Mouse (Mus musculus) forebrain, embryonic 14.5 days (tissue): Measurements from ENCODE around the gene Ntn5. TPM values are rescaled to one million over a fixed set of nuclear protein-coding genes. Genes with fewer than 3 reads are reported as not detected.
A peak's percentile ranks its signal among the peaks of the same experiment; 100 is the strongest.

Source experiments
- ATAC-seq: fragments of 200-750 bp; cut with Nextera tagmentation; 2 replicates; pipeline ENCODE4 v1.8.0; 2017; ENCODE audit warnings: mild to moderate bottlenecking, moderate library complexity
- DNase-seq: peaks from one replicate; pipeline ENCODE4 v3.0.0-alpha.2; 2015; ENCODE audit warnings: low spot score
- H3K27ac ChIP-seq: fragments of 300-500 bp; sonication (generic); 2 replicates; pipeline ENCODE4 v1.5.1; 2014; ENCODE audit warnings: low read depth, mild to moderate bottlenecking, control low read depth, low read length, moderate library complexity
- H3K27me3 ChIP-seq: fragments of 300-500 bp; sonication (generic); replicated peaks from 2 replicates; pipeline ENCODE4 v1.6.1; 2014; ENCODE audit warnings: low read length, control low read depth, mixed read lengths; ENCODE audit not compliant: control insufficient read depth, insufficient read depth
- H3K36me3 ChIP-seq: fragments of 300-500 bp; sonication (generic); 2 replicates; pipeline ENCODE4 v1.6.1; 2014; ENCODE audit warnings: low read length, control low read depth; ENCODE audit not compliant: control insufficient read depth, insufficient read depth
- H3K4me1 ChIP-seq: fragments of 300-500 bp; sonication (generic); 2 replicates; pipeline ENCODE4 v1.6.1; 2014; ENCODE audit warnings: antibody characterized with exemption, low read length, control low read depth; ENCODE audit not compliant: control insufficient read depth, insufficient read depth
- H3K4me2 ChIP-seq: fragments of 300-500 bp; sonication (generic); 2 replicates; pipeline ENCODE4 v1.6.1; 2014; ENCODE audit warnings: mild to moderate bottlenecking, control low read depth, low read length
- H3K4me3 ChIP-seq: fragments of 300-500 bp; sonication (generic); 2 replicates; pipeline ENCODE4 v1.5.1; 2014; ENCODE audit warnings: low read depth, low read length, control low read depth
- H3K9ac ChIP-seq: fragments of 300-500 bp; sonication (generic); 2 replicates; pipeline ENCODE4 v1.6.1; 2014; ENCODE audit warnings: mild to moderate bottlenecking, low read length, control low read depth, moderate library complexity
- H3K9me3 ChIP-seq: fragments of 300-500 bp; sonication (generic); replicated peaks from 2 replicates; pipeline ENCODE4 v1.6.1; 2016; ENCODE audit warnings: low read length, control low read depth, mixed read lengths; ENCODE audit not compliant: control insufficient read depth
- WGBS: fragments of 180-500 bp; shearing (Covaris S2); extraction: QIAGEN DNeasy Blood & Tissue Kit; methylation state at CpG from one replicate; pipeline ENCODE4 v1.1.7; 2014; 5-methylcytosine and 5-hydroxymethylcytosine counted together
- polyA plus RNA-seq: library from polyadenylated mRNA; unstranded; fragments of >200 nt; fragmentation: Nextera tagmentation; extraction: Ambion mirVana; gene quantifications from 2 replicates; pipeline ENCODE4 v1.2.1, GENCODE M21; 2014

Gene Ntn5
- polyA plus RNA-seq, 1 experiment from 2014 or later: 0.41 TPM

- Histone ChIP-seq H3K4me1 (no peaks in the 10 kb centered on the region), H3K4me3 (no peak overlapping the region), H3K9me3 (no peaks in the 10 kb centered on the region), H3K9ac (no peak overlapping the region), H3K27me3 (no peaks in the 10 kb centered on the region), H3K36me3 (no peaks in the 10 kb centered on the region), H3K27ac (no peak overlapping the region), H3K4me2 (no peak overlapping the region)
- DNase-seq: no peak
- ATAC-seq: no peak
- WGBS: 64% methylated on average over 6 of the region's 6 CpGs
These were observed 5.3 kb downstream of the Ntn5 start for GRCm38 (mm10) chr7:45689099-45689498.

DNA sequence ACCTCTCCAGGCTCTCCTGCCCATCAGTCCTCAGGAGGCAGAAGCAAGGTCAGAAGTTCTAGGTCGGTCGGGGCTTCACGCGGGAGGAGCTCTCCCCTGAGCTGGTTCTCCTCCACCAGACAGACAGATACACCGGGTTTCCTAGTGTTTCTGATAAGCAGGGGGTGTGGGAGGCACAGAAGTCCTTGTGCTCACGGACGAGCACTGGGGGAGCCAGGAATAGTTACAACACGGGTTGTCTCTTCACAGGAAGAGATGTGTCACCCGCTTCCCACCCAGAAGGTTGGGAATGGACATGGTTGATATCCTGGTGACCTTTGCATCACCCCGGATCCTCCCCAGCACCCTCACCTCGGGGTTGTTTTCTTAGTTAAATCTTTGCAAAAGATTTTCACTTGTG is 6.0 kb downstream of the Ntn5 start:
- Histone ChIP-seq H3K36me3 (no peaks in the 10 kb centered on the region), H3K27ac (no peak overlapping the region), H3K9me3 (no peaks in the 10 kb centered on the region), H3K27me3 (no peaks in the 10 kb centered on the region), H3K4me2 (no peak overlapping the region), H3K4me3 (no peak overlapping the region), H3K4me1 (no peaks in the 10 kb centered on the region), H3K9ac (no peak overlapping the region)
- ATAC-seq: no peak
- 83% methylated on average over 11 of the region's 11 CpGs for WGBS
- DNase-seq: no peak

- Histone ChIP-seq H3K4me3 (no peak overlapping the region), H3K9me3 (no peaks in the 10 kb centered on the region), H3K36me3 (no peaks in the 10 kb centered on the region), H3K4me2 (no peak overlapping the region), H3K27ac (no peak overlapping the region), H3K27me3 (no peaks in the 10 kb centered on the region), H3K4me1 (no peaks in the 10 kb centered on the region), H3K9ac (no peak overlapping the region)
- WGBS: 87% methylated on average over 2 of the region's 2 CpGs
- DNase-seq (no peak), ATAC-seq (no peak)
These were observed 8.5 kb downstream of the Ntn5 start for GRCm38 (mm10) chr7:45692364-45692763.

DNA sequence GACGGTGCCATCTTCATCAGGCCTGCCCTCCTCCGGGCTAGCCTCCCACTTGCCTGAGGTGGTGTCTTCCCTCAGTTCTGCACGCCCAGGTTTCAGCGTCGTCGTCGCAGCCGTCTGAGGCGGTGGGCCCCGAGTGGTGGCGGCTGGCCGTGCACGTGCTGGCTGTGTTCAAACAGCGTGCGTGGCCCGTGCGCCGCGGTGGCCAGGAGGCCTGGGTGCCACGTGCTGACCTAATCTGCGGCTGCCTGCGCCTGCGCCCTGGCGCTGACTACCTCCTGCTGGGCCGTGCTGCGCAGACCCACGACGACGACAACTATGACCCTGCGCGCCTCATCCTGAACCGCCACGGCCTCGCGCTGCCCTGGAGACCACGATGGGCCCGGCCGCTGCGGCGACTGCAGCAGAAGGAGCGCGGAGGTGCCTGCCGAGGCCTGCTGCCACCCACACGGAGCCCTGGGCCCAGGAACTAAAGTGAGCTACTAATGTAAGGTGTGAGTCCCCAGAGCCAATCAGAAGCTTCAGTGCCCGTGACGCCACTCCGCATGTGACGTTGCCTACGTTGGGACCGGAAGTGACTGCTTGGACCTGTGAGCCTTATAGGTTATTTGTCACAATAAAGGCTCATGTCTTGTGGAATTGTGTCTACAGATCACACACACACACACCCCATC is 10.2 kb downstream of the Ntn5 start, which contains the start of gene Sec1:
TSS of gene Sec1 (minus strand) at position 482 of the 671 bp plus-strand sequence.
- H3K27me3 ChIP-seq: peaks cover 7% of the 10 kb centered on the region
- H3K36me3 ChIP-seq: no peaks in the 10 kb centered on the region
- H3K9me3 ChIP-seq: no peaks in the 10 kb centered on the region
- ATAC-seq: no peak
- WGBS: 91% methylated on average over 50 of the region's 50 CpGs
- no peak within 1 kb of the TSS for H3K4me3 ChIP-seq
- no peak for DNase-seq
- no peak within 1 kb of the TSS for H3K27ac ChIP-seq
- no peak within 1 kb of the TSS for H3K4me2 ChIP-seq
- H3K9ac ChIP-seq: no peak within 1 kb of the TSS
- H3K4me1 ChIP-seq: no peaks in the 10 kb centered on the region

DNA sequence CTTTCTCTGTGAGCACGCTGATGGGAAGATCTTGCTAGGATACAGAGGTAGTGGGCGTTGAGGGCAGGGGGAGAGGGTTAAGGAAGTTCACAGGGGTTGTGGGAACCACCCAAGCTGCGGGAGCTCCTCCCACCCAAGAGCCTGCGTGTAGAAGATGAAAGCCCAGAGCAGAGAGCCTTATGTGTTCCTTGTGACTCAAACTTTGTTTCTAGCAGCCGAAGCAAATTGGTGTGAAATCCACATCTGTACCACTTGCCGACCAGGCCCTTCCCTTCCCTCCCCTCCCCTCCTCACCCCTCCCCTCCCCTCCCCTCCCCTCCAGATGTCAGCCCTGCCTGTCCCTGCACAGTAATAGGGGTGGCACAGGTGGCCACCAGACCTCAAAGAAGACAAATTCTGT is 11.3 kb downstream of the Ntn5 start:
- DNase-seq (no peak), ATAC-seq (no peak)
- Histone ChIP-seq H3K4me2 (no peak overlapping the region), H3K4me1 (peaks cover 2% of the 10 kb centered on the region; the same call in 1 of the 2 replicates), H3K27ac (no peak overlapping the region), H3K27me3 (peaks cover 12% of the 10 kb centered on the region), H3K9ac (no peak overlapping the region), H3K36me3 (no peaks in the 10 kb centered on the region), H3K9me3 (no peaks in the 10 kb centered on the region), H3K4me3 (no peak overlapping the region)
- WGBS: 43% methylated on average over 6 of the region's 6 CpGs

GRCm38 (mm10) chr7:45697894-45698293 is 14.1 kb downstream of the Ntn5 start:
- Histone ChIP-seq H3K4me1 (peaks cover 6% of the 10 kb centered on the region; the same call in 1 of the 2 replicates), H3K36me3 (no peaks in the 10 kb centered on the region), H3K9ac (no peak overlapping the region), H3K27me3 (peaks cover 15% of the 10 kb centered on the region), H3K27ac (no peak overlapping the region), H3K4me3 (no peak overlapping the region), H3K9me3 (no peaks in the 10 kb centered on the region), H3K4me2 (no peak overlapping the region)
- ATAC-seq: no peak
- no peak for DNase-seq
- WGBS: 86% methylated on average over 6 of the region's 7 CpGs

- Histone ChIP-seq H3K27ac (peak within 1 kb of the TSS; percentile 63), H3K4me3 (peak within 1 kb of the TSS; percentile 38), H3K4me1 (peaks cover 6% of the 10 kb centered on the region; the same call in 1 of the 2 replicates), H3K36me3 (no peaks in the 10 kb centered on the region), H3K27me3 (peaks cover 15% of the 10 kb centered on the region), H3K4me2 (peak within 1 kb of the TSS; percentile 83), H3K9me3 (no peaks in the 10 kb centered on the region), H3K9ac (peak within 1 kb of the TSS; percentile 66)
- ATAC-seq (no peak), DNase-seq (no peak)
- under 1% methylated on average over 36 of the region's 36 CpGs for WGBS
These were observed 15.8 kb downstream of the Ntn5 start, which contains the start of gene Car11 for GRCm38 (mm10) chr7:45699523-45700141. Car11 (plus strand) TSS chr7:45699843.

DNA sequence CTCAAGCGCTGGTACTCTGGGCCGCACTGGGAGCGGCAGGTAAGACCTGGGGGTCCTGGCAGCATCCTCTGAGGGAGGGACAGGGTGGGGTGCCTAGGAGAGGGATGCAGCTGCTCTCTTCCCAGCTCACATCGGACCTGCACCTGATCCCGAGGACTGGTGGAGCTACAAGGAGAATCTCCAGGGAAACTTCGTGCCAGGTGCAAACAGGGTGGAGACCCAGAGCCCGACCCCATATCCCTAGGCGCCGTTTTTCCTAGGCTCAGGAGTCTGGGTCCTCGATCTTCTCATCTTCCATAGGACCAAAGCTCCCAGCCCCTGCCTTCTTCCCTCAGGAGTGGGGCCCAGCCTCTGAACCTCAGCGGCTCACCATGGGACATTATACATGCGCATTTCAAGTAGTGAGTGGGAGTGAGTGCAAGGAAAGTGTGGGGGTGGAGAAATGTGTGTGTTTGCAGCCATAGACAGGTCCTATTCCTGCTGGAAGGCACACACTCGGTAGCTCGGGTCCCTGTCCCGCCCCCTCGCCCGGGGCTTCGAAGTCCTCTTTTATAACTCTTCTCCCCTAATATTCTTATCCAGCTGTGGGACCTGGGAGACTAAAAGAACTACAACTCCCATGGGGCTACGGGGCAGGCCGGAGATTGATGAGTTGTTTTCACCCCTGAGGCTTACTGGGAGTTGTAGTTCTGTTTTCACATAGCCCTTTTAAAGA is 16.6 kb downstream of the Ntn5 start:
- H3K27me3 ChIP-seq: peaks cover 15% of the 10 kb centered on the region
- H3K27ac ChIP-seq: peak overlapping the region; percentile 63
- DNase-seq: peak; percentile 93
- H3K4me2 ChIP-seq: peak overlapping the region; percentile 83
- ATAC-seq: peak; percentile 40; the same call in 1 of the 2 replicates
- under 1% methylated on average over 20 of the region's 20 CpGs for WGBS
- no peaks in the 10 kb centered on the region for H3K9me3 ChIP-seq
- peak overlapping the region; percentile 66 for H3K9ac ChIP-seq
- peaks cover 11% of the 10 kb centered on the region for H3K4me1 ChIP-seq
- H3K4me3 ChIP-seq: peak overlapping the region; percentile 38
- H3K36me3 ChIP-seq: no peaks in the 10 kb centered on the region
